Mouse (Mus musculus): Measurements from ENCODE around the gene Tarbp2. TPM values are rescaled to one million over a fixed set of nuclear protein-coding genes. Genes with fewer than 3 reads are reported as not detected.

Tarbp2 gene
- polyA plus RNA-seq, 1 experiment from 2014 or later: 78.3 TPM

DNA sequence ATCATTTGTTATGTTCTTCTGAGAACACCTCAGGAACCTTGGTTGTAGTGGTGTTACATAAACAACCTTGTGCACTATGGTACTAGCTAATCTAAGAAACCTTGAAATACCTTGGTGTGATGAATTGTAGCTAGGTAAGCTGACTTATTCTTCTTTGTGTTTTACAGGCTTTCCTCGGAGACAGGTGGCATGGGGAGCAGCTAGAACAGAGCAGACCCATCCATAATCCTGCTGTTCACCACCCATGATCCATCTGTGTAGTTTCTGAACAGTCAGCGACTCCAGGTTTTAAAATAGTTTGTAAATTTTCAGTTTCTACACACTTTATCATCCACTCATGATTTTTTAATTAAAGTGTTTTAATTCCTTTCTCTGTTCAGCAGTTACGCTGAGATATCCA lies 19.7 kb upstream of the Tarbp2 start:
- Histone ChIP-seq H3K9me3 (replicated peaks) (no peaks in the 10 kb centered on the region), H3K27ac (no peak overlapping the region), H3K4me1 (replicated peaks) (no peaks in the 10 kb centered on the region), H3K4me3 (no peak overlapping the region), H3K4me2 (no peak overlapping the region), H3K9ac (no peak overlapping the region), H3K27me3 (no peaks in the 10 kb centered on the region), H3K36me3 (peaks cover 96% of the 10 kb centered on the region)
- 90% methylated on average over 3 of the region's 3 CpGs for WGBS
- ATAC-seq (replicated peaks; ENCODE audit: insufficient number of reproducible peaks, insufficient read depth, low FRiP score, low read depth): no peak

DNA sequence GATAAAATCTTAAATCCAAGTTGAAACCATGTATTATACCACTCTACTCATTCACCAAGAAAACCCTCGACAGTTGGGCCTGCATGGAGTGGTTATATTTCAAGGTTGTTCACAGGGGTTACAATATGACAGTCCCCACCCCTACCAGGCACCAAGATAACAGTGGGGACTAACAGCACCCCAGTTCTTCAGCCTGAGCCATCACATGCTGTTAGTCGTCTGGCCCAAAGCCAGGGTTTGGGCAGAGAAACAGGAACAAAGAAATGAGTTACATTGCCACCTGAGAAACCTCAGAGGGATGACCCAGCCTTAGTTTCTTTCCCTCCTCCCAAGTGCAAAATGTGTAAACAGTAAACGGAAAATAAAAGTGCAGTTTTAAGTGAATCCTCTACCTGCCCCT lies 18.6 kb upstream of the Tarbp2 start:
- Histone ChIP-seq H3K27me3 (no peaks in the 10 kb centered on the region), H3K4me1 (replicated peaks) (no peaks in the 10 kb centered on the region), H3K4me2 (no peak overlapping the region), H3K27ac (no peak overlapping the region), H3K36me3 (peaks cover 96% of the 10 kb centered on the region), H3K9me3 (replicated peaks) (no peaks in the 10 kb centered on the region), H3K9ac (no peak overlapping the region), H3K4me3 (no peak overlapping the region)
- ATAC-seq (replicated peaks; ENCODE audit: insufficient number of reproducible peaks, insufficient read depth, low FRiP score, low read depth): no peak
- 65% methylated on average over 3 of the region's 3 CpGs for WGBS

DNA sequence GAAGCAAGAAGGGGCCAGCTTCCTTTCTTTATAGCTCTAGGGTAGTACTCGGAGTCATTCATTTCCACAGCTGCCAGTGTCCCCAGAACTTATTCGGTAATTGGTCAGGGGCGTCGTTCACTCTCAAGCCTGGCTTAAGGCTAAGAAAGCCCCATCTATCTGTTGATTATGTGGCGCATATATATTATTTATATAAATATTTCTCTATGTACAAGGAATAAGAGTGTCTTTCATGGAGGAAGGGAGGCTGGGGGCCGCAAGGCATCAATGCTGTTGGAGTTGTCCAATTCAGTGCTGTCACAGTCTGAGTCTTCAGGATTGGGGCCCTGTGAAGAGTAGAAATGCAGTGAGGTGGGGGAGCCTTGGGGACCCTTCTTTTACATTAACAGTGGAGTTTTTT lies 18.1 kb upstream of the Tarbp2 start:
- H3K36me3 ChIP-seq: peaks cover 96% of the 10 kb centered on the region
- H3K4me1 ChIP-seq (replicated peaks): no peaks in the 10 kb centered on the region
- no peaks in the 10 kb centered on the region for H3K27me3 ChIP-seq
- no peak overlapping the region for H3K4me3 ChIP-seq
- no peak overlapping the region for H3K27ac ChIP-seq
- H3K9ac ChIP-seq: no peak overlapping the region
- no peaks in the 10 kb centered on the region for H3K9me3 ChIP-seq (replicated peaks)
- 87% methylated on average over 6 of the region's 6 CpGs for WGBS
- ATAC-seq (replicated peaks; ENCODE audit: insufficient number of reproducible peaks, insufficient read depth, low FRiP score, low read depth): no peak
- no peak overlapping the region for H3K4me2 ChIP-seq

DNA sequence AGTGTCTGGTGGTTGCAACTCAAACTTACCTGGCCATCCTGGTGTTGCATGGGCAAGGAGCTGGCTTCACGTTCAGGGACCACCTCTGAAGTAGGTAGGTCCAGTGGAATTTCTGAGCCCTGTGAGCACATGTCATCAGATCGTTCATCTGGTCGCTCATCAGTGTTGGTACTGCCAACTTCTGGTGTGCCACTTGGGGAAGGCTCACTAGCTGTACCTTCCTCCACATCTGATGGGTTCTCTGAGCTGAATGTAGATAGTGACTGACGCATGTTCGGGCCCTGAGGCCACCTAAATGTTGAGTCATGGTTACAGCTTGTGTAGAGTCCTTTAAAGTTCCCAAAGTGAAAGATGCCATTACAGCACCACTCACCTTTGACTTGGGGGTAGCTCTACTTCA lies 17.5 kb upstream of the Tarbp2 start:
- ATAC-seq (replicated peaks; ENCODE audit: insufficient number of reproducible peaks, insufficient read depth, low FRiP score, low read depth): no peak
- WGBS: 80% methylated on average over 5 of the region's 5 CpGs
- Histone ChIP-seq H3K9ac (no peak overlapping the region), H3K4me3 (no peak overlapping the region), H3K4me2 (no peak overlapping the region), H3K27ac (no peak overlapping the region), H3K9me3 (replicated peaks) (no peaks in the 10 kb centered on the region), H3K27me3 (no peaks in the 10 kb centered on the region), H3K36me3 (peaks cover 94% of the 10 kb centered on the region), H3K4me1 (replicated peaks) (peaks cover 5% of the 10 kb centered on the region; the same call in 1 of the 2 replicates)

DNA sequence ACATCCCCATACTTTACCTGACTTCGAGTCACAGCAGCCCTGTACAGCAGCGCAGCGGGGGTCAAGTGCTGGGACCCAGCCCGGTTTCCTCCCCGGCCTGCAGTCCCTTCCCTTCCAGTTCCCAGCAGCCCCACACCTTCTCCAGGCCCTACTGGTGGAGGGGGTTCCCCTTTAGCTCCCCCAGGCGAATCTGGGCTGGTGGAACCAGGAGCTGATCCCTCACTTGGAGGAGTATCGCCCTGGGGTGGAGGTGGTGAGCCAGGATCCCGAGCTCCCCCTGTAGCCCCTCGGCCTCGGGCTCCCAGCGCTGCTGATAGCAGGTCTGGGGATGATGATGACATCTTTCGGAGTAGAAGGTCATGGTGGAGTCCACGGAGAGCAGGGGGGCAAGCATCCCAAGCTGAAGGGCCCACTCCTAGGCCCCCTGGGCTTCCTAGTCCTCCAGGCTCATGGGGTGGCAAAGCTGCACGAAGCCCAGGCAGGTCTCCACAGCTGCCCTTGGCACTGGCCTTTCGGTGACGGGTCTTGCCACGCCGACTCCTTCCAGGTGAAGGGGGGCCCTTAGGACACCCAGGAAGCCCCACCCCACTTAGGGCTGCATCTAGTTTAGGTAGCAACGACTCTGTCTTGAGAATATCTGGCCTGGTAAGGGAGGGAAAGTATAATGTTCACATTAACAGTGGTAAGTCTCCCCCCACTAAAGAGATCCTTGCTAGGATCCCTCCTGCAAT lies 16.7 kb upstream of the Tarbp2 start:
- 79% methylated on average over 19 of the region's 19 CpGs for WGBS
- Histone ChIP-seq H3K4me2 (no peak overlapping the region), H3K4me1 (replicated peaks) (peaks cover 9% of the 10 kb centered on the region; the same call in 1 of the 2 replicates), H3K36me3 (peaks cover 88% of the 10 kb centered on the region), H3K27me3 (no peaks in the 10 kb centered on the region), H3K9ac (no peak overlapping the region), H3K9me3 (replicated peaks) (no peaks in the 10 kb centered on the region), H3K27ac (no peak overlapping the region), H3K4me3 (no peak overlapping the region)
- ATAC-seq (replicated peaks; ENCODE audit: insufficient number of reproducible peaks, insufficient read depth, low FRiP score, low read depth): no peak; the same call in 1 of the 2 replicates

DNA sequence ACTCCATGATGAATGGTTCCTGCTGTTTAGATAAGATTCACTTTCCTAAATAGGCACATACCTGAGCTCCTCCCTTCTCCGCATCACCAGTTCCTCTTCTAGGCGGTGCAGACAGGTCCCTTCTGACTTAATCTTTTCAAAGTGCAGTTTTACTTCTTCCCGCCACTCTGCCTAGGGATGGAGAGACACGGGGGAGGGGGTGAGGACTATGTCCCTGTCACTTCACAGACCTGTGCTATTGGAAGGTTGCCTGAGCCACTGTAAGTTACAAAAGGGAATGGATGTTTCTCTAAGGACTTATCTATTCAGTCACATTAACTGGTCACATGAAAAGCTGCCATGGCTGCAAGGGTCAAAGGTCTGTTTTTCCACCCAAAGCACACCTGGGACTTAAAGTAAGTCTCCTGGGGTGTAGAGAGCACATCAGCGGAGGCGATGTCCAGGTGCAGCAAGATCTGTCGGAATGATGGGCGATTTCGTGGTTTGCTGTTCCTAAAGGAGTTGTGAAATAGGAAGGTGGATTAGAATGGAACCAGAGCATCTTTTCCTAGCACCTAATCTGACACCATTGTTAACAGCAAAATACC lies 15.6 kb upstream of the Tarbp2 start:
- Histone ChIP-seq H3K27me3 (no peaks in the 10 kb centered on the region), H3K9me3 (replicated peaks) (no peaks in the 10 kb centered on the region), H3K4me2 (no peak overlapping the region), H3K27ac (no peak overlapping the region), H3K4me1 (replicated peaks) (peaks cover 9% of the 10 kb centered on the region; the same call in 1 of the 2 replicates), H3K36me3 (peaks cover 77% of the 10 kb centered on the region), H3K4me3 (no peak overlapping the region), H3K9ac (no peak overlapping the region)
- WGBS: 72% methylated on average over 9 of the region's 9 CpGs
- no peak for ATAC-seq (replicated peaks; ENCODE audit: insufficient number of reproducible peaks, insufficient read depth, low FRiP score, low read depth)

DNA sequence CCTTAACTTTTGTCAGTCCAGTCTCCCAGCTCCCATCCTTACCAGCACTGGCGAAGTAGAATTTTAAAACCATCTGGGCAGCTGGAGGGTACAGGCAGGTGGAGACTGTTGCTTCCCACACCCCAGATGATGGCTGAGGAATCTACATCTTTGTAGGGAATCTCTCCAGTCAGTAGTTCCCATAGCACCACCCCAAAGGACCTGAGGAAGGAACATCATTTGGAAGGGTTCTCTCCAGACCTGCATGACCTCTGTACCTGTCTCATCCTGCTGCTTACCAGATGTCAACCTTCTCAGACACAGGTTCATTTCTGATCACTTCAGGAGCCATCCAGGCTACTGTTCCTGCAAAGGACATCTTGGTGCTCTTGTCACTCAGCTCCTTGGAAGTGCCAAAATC lies 14.5 kb upstream of the Tarbp2 start, which contains the start of gene Gm10337:
TSS of gene Gm10337 (plus strand) at position 276 of the 400 bp plus-strand sequence.
- ATAC-seq (replicated peaks; ENCODE audit: insufficient number of reproducible peaks, insufficient read depth, low FRiP score, low read depth): no peak
- peaks cover 9% of the 10 kb centered on the region; the same call in 1 of the 2 replicates for H3K4me1 ChIP-seq (replicated peaks)

DNA sequence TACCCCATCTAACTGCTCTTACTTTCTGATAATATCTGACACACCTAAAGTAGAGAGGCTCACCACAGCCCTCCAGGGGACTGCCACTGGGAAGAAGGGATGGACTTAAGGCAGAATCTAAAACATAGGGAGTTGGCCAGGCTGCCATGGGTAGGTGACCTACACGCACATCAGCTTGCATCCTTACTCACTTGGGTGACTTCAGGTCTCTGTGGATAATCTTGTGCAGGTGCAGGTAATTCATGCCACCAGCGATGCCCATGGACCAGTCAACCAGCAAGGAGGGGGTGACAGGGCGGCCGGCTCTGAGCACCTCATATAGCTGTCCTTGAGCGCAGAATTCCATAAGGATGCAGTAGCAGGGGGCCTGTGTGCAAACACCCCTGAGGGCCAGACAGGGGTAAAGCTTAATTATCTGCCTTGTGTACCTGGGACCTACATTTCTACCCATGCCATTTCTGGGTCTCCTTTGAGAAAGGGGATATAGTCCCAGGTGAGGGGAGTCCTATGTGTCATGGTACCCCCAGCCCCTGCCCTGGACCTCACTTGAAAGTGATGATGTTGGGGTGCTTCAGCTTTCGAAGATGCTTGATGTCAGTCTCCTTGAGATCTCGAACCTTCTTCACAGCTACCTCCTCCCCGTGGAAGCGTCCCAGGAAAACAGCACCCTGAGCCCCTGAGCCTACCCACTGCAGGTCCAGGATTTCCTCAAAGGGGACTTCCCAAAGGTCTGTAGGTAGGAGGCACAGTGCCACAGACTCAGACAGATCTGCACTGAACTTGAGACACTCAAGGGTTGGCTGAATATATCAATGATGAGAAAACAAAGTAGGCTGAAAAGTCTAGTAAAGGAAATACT lies 13.8 kb upstream of the Tarbp2 start:
- Histone ChIP-seq H3K36me3 (peaks cover 61% of the 10 kb centered on the region), H3K4me2 (no peak overlapping the region), H3K9ac (no peak overlapping the region), H3K4me1 (replicated peaks) (peaks cover 11% of the 10 kb centered on the region; the same call in 1 of the 2 replicates), H3K27me3 (no peaks in the 10 kb centered on the region), H3K9me3 (replicated peaks) (no peaks in the 10 kb centered on the region), H3K27ac (no peak overlapping the region), H3K4me3 (no peak overlapping the region)
- no peak for ATAC-seq (replicated peaks; ENCODE audit: insufficient number of reproducible peaks, insufficient read depth, low FRiP score, low read depth)
- 83% methylated on average over 9 of the region's 9 CpGs for WGBS

More for the DNA sequence above, 14.5 kb upstream of the Tarbp2 start, which contains the start of gene Gm10337:
- 94% methylated on average over 1 of the region's 1 CpGs for WGBS
- Histone ChIP-seq H3K27ac (no peak within 1 kb of the TSS), H3K36me3 (peaks cover 66% of the 10 kb centered on the region), H3K27me3 (no peaks in the 10 kb centered on the region), H3K9ac (no peak within 1 kb of the TSS), H3K9me3 (replicated peaks) (no peaks in the 10 kb centered on the region), H3K4me3 (no peak within 1 kb of the TSS), H3K4me2 (no peak within 1 kb of the TSS)

DNA sequence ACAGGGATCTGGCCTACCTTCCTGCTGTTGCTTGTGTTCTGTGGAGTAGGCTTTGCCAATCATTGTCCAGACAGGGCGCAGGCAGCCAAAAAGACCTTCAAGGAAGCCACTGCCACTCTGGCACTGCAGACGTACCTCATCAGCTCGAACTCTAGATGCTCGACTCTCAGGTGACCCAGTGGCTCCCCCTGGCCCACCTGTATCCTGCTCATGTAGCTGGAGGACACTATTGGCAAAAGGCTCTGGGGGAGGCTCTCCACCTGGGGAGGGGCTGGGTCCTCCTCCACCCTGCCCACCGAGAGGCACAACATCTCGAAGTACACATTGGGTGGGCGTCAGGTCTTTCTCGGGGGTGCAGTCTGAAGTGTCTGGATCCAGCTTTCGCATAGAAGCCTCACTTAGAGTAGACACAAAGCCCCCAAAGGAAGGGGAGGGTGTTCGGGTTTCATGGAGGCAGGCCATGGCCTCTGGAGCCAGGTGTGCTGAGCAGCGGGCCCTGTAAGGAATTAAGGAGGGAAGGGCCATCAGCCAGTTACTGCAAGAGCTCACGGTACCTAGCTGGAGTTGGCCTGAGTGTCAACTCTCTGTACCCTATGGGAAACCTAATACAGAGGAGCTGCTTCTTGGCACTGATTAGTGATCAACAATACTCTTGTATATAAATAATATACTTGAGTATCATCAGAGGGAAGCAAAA lies 12.8 kb upstream of the Tarbp2 start:
- H3K9me3 ChIP-seq (replicated peaks): no peaks in the 10 kb centered on the region
- H3K27ac ChIP-seq: no peak overlapping the region
- peaks cover 50% of the 10 kb centered on the region for H3K36me3 ChIP-seq
- H3K9ac ChIP-seq: no peak overlapping the region
- no peak overlapping the region for H3K4me3 ChIP-seq
- H3K4me2 ChIP-seq: no peak overlapping the region
- H3K27me3 ChIP-seq: no peaks in the 10 kb centered on the region
- 66% methylated on average over 12 of the region's 12 CpGs for WGBS
- H3K4me1 ChIP-seq (replicated peaks): peaks cover 21% of the 10 kb centered on the region
- ATAC-seq (replicated peaks; ENCODE audit: insufficient number of reproducible peaks, insufficient read depth, low FRiP score, low read depth): no peak

DNA sequence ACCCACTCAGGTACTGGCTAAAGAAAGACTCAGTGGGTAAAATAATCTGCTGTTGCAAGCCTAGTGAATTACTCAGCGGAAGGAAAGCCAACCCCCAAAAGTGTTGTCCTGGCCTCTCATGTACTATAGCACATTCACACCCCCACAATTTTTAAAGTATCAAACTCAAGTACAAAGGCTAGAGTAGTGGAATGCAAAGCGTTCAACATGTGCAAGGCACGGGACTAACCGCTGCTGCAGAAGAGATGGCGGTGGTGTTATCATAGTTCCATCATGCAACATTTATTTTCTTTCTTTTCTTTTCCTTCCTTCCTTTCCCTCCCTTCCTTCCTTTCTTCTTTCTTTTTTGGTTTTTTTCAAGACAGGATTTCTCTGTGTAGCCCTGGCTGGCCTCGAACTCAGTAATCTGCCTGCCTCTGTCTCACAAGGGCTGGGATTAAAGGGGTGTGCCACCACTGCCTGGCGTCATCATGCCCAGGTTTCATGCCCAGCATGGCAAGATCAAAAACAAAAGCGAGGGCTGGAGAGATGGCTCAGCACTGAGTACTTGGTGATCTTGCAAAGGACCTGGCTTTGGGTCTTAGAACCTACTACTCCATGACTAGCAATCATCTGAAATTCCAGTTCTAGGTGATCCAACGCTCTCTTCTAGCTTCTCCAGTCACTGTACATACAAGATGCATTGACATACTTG lies 12.1 kb upstream of the Tarbp2 start:
- 61% methylated on average over 9 of the region's 9 CpGs for WGBS
- Histone ChIP-seq H3K27me3 (no peaks in the 10 kb centered on the region), H3K27ac (no peak overlapping the region), H3K36me3 (peaks cover 43% of the 10 kb centered on the region), H3K9ac (no peak overlapping the region), H3K4me2 (no peak overlapping the region), H3K9me3 (replicated peaks) (no peaks in the 10 kb centered on the region), H3K4me1 (replicated peaks) (peaks cover 26% of the 10 kb centered on the region), H3K4me3 (no peak overlapping the region)
- no peak for ATAC-seq (replicated peaks; ENCODE audit: insufficient number of reproducible peaks, insufficient read depth, low FRiP score, low read depth)

Data from heart, embryonic 15.5 days (tissue).